Mouse (Mus musculus): ENCODE measurements around the gene Tex36.

Gene Tex36

DNA sequence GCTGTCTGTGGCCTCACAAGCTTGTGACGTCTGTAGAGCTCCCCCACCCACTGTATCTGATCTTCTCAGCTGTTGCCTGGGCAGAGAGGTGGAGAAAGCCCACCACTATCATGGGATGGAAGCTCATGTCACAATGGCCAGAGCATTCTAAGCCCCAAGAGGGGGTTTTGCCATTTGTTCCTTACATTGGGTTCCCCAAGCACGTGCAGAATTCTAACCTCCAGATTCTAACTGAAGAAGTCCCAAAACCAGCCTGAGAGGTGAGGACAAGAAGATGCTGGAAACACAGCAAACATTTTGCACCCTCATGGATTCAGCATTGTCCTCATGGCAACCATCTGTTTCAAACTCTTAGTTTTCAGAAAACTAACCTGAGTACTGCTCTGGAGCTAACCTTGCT is at the start of gene Tex36:
Tex36 (minus strand) TSS at position 101 of the 400 bp plus-strand sequence.
- ATAC-seq (ENCODE audit: insufficient number of reproducible peaks, low FRiP score, low TSS enrichment): no peak

DNA sequence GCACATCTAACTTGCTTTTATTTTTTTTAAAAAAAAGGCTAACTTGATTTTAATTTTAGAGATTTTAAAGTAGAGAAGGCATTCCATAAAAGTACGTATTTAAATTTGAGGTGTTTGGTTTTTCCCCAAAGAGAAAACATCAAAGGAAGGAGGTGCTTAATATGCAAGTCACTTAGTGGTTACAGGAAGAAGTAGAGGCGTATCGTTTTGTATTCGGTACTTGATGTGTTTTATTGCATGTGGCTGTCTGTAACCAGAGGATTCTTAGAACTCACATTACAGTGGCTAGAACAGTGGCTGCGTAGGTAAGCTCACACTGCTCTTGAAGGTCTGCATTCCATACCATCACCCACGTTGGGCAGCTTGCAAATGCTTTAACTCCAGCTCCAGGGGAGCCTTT is 43.8 kb upstream of the Tex36 start:
- ATAC-seq (ENCODE audit: insufficient number of reproducible peaks, low FRiP score, low TSS enrichment): no peak

DNA sequence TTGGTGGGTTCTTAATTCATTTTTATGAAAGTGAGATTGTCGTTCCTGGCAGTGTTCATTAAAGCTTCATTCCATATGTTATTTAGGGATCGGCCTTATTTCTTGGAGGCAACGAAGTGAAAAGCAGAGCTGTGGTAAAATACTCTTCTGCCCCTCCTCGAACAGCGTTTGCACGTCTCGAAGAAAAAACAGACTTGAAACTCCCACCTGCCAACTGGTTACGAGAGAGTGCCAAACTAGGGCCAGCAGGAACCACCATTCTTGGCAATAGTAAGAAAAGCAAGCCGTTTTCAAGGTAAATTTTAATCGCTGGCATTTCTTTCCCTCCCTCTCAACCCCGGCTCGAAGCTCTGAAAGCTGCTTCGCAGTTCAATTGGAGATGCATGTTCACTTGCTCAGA is 36.9 kb upstream of the Tex36 start:
- no peak for ATAC-seq (ENCODE audit: insufficient number of reproducible peaks, low FRiP score, low TSS enrichment)

DNA sequence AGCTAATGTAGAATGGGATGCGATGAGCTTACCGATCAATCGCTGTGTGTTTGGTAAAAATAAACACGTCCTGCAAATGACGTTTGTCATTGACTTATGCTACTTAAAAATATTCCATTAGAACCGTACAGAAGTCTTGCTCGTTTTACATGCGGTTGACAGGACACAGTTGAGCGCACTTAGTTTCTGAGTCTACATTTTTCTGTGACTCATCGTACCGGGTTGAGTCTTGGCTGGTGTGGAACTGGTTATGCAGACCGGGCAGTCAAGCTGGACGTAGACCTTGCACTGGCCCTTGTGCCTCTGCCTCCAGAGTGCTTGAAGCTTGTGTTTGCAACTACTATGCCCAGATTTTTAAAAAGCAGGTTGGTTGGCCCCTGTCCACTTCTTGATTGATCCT is 36.3 kb upstream of the Tex36 start:
- no peak for ATAC-seq (ENCODE audit: insufficient number of reproducible peaks, low FRiP score, low TSS enrichment)

DNA sequence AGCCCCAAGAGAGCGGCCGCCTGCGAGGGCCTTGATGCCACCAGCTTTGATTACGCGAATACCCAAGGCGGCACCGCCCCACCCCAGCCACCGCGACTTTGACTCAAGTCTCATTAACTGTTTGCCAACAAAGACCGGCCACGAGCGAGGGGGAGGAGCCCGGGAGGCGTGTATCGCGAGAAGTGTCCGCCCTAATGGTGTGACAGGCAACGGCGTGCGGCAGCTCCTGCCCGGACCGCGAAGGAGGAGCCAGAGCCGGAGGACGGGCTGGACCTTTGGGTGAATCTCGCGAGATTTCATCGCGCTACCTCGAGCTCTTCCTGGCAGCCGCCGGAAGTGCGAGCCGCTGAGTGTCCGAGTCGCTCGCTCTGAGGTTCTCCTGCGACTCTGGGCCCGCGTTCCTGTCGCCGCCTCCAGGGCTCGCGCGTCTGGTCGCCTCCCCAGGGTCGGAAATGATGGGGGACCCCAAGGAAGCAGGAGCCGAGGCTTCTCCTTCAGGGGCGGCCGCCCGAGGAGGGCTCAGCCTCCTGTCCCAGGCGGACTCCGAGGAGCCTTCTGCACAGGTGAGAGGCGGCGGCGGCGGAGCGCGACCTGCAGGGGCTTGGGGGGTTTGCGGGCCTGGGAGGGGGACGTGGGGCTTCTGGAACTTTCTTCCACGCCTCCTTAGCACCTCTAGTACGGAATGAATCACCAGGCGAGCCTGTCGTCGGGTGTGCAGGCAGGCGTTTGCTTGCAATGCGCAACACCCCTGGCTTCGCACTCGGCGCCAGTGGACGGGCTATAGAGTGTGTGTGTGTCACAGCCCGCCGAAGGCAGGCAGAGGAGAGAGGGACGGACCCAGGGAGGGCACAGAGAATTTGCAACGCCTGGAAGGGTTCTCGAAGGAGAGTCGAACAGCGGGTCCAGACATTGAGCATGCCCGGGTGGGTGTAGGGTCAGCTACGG is 35.7 kb upstream of the Tex36 start, which contains the start of gene Edrf1:
Edrf1 (plus strand) TSS at position 183 of the 945 bp plus-strand sequence.
- ATAC-seq (ENCODE audit: insufficient number of reproducible peaks, low FRiP score, low TSS enrichment): peak; percentile 94

DNA sequence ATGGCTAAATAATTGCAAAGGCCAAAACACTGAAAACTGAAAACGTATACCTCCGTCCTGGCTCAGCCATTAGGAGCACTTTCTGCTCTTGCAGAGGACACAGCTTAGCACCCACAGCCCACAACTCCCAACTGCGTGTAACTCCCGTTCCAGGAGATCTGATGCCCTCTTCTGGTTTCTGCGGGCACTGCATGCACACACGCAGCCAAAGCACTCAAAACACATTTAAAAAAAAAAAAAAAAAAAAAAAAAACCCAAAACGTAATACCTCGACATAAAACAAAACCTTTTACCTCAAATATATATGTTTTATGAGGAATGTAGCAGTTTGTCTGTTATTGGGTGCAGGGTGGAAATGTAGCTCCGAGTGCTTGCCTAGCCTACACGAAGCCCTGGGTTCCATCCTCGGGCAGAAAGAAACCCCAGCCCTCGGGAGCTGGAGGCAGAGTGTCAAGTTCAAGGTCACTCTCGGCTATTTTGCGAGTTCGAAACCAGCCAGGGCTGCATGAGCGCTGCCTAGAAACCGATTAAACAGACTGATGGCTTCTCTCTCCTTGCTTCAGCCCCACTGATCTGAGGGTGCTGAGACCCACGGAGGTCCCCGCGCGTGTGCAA is 34.9 kb upstream of the Tex36 start:
- ATAC-seq (ENCODE audit: insufficient number of reproducible peaks, low FRiP score, low TSS enrichment): peak; percentile 52

DNA sequence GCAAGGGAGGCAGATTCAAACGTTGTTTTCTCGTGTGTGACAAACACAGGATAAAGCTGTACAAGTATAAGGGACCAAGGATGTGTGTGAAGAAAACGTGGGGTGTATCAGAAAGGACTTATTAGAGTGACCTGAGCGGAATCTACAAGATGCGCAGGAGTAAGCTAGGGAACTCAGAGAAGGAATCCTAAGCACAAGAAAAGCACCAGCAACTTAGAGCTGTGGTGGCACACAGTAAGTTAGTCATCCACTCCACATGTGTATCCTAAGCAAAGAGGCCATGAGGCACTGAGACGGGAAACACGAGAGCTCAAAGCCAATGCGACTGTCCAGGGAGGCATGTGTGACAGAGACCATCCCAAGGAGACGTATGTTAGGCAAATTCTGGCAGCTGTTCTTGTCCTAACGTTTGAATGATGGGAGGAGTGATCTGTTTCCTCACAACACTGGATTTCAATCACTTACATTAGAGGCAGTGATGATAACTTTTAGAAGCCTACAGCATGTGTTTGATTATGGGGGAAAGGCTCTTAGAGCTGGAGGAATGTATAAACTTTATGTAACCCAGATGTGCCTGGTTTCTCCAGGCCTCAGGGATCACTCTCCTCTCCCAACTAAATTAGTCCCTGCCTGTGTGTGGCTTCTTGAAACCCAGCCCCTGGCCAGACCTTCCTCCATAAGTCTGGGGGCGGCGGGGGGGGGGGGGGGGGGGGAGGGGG is 33.1 kb upstream of the Tex36 start:
- no peak for ATAC-seq (ENCODE audit: insufficient number of reproducible peaks, low FRiP score, low TSS enrichment)

DNA sequence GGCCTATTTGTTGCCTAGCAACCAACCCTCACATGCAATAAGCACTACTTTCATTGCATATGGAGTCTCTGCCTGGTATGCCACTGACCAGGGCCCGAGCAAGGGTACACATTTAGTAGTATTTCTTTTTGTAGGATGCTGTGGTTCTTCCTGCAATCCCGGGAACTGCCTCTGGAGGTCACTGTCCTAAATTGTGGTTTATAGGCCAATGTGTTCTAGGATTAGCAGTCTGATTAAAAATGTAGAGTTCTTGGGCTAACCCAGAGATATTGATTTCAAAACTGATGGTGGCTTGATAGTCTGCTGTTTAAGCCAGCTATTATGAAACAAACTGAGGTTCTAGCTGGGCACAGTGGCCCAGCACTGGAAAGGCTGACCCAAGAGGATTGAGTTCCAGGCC is 30.5 kb upstream of the Tex36 start:
- ATAC-seq (ENCODE audit: insufficient number of reproducible peaks, low FRiP score, low TSS enrichment): no peak

DNA sequence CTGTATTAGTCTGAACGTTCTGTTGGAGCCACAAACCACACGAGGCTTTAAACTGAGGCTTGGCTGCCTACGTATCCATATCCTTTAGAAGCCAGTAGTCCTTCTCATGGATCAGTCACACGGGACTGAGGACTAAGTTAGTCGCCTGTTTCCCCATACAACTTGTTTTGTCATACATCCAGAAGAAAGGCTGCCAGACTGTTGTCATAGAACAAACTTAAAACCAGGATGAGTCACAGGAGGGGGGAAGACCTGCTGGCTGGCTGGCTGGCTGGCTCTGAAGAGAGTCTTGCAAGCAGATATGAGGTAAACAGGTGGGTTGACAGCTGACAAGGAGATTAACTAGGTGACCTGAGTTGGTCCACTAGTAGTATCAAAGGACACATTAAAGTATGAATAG is 28.9 kb upstream of the Tex36 start:
- no peak for ATAC-seq (ENCODE audit: insufficient number of reproducible peaks, low FRiP score, low TSS enrichment)

DNA sequence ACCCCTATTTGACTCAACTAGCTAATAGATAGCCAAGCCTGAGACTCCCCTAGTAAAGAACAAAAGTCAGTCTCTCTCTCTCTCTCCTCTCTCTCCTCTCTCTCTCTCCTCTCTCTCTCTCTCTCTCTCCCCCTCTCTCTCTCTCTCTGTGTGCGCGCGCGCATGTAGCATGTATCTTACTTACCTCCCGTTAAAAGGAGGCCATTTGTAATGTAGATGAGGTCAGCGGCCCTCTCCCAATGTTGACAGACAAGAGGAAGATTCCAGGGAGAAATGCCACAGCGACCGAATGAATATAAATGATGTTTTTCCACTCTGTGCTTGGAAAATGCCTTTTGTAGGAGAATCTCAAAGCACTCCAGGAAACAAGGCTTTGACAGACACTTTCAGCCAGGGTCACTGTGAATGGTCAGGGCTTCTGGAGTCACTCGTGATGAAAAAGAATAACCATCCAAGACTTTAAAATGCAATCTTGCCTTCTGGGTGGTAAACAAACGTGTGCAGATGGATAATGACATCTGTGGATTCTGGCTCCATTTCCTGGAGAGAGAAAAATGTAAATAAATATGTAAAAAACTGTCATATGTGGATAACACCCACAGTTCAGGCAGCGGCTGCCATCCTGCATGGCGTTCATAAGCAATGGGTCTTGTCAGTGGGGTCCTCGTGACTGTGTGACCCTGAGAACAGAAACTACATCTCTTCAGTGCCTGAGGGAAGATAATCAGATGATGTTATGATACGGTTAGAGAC is 25.4 kb upstream of the Tex36 start:
- ATAC-seq (ENCODE audit: insufficient number of reproducible peaks, low FRiP score, low TSS enrichment): no peak

DNA sequence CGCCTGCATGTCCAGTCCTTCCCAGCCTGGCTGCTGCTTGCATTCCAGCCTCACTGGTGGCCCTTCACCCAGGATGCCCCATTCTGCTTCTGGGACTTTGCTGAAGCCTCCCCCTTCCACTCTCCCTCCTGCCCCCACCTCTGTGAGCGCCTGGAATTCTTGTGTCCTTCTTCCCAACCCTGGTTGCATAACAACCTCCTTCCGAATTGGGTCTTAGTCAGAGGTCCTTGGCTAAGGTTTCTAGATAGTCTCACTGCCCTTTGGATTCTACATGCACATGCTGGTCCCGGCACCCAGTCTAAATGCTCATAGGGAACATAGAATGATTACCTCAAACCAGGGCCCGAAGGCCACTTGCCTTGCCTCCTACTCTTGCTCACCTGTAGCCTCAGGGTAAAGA is 21.3 kb upstream of the Tex36 start:
- no peak for ATAC-seq (ENCODE audit: insufficient number of reproducible peaks, low FRiP score, low TSS enrichment)

DNA sequence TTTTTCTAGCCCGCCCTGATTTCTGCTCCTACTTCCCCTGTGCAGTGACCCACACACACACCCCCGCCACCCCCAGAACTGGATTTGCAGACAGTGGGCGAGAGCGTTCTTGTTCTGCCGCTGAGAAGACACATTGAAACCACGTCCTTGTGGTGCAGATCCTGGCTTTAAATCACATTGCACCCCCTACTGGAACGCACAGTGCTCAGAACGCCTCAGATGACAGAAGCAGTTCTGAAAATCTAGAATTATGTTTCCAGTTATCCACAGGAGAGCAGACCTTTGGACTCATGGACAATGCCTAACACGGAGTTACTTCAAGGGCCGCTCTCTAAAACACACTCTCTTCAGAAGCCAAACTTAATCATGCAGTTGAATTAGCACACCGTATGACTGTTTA is 18.8 kb upstream of the Tex36 start:
- no peak for ATAC-seq (ENCODE audit: insufficient number of reproducible peaks, low FRiP score, low TSS enrichment)

DNA sequence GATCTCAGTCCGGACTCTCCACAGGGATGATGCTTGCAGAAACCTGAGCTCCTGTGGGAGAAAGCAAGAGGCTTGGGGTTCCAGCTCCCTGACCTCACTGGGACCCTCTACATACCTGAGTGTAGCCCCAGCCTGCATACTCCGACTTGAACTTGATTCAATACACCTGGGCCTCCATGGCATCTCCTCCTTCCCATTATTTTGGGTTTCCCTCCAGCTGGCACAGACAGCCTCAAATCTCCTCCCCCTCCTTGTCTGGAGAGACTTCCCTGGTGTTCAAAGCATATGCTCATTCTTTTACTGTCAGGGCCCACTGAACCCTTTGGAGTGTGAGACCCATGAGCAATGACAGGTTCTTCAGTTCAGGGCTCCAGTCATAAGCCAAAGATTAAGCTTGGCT is 11.0 kb upstream of the Tex36 start:
- 0 out of 2 replicates have a peak, but pooled peaks have one; percentile 57 for ATAC-seq (ENCODE audit: insufficient number of reproducible peaks, low FRiP score, low TSS enrichment)

DNA sequence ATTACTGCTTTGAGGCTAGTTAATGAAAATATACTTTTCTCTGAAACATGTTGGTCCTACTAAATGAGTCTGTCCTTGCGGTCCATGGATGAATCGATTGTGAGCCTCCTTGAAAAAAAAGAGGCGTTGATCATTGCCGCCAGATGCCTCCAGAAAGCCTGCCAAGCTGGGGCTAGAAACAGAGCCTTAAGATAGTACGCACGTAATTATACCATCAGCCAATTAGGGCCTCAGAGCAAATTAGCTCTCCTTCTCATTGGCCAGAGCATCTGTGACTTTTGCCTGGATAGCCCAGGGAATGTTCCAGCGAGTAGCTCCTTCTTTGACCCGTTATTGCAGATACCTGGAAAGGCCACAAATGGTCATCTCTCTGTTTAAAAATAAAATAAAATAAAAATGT is 7.6 kb upstream of the Tex36 start:
- peak; percentile 77 for ATAC-seq (ENCODE audit: insufficient number of reproducible peaks, low FRiP score, low TSS enrichment)

DNA sequence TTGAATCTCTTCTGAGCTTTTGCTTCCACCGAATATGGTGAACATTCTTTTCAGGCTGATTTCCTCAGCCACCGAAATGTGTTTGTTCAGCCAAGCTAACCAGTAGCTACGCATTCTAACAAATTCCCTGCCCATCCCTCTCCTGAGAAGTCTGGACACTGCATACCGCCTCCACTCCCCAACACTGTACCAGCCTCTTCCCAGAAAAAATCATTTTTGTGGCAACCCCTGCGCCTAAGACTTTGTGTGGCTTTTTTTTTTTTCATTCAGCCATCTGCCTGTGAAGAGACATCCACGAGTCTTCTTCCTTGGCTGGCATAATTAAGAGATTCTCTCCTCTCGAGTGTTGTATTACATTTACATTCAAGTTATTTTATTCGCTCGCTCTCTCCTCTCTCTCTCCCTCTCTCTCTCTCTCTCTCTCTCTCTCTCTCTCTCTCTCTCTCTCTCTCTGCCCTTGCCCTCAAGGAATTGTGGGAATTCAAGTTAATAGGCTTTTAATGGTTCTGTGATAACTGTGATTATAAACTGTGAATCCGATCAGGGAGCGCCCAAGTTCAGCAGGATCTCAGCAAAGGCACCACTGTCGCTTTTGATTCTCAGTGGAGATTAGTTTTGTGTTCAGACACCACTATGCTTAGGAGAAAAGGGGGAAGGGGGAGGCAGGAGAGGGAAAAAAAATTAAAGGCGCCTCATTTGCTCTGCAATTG is 6.8 kb upstream of the Tex36 start:
- ATAC-seq (ENCODE audit: insufficient number of reproducible peaks, low FRiP score, low TSS enrichment): no peak

DNA sequence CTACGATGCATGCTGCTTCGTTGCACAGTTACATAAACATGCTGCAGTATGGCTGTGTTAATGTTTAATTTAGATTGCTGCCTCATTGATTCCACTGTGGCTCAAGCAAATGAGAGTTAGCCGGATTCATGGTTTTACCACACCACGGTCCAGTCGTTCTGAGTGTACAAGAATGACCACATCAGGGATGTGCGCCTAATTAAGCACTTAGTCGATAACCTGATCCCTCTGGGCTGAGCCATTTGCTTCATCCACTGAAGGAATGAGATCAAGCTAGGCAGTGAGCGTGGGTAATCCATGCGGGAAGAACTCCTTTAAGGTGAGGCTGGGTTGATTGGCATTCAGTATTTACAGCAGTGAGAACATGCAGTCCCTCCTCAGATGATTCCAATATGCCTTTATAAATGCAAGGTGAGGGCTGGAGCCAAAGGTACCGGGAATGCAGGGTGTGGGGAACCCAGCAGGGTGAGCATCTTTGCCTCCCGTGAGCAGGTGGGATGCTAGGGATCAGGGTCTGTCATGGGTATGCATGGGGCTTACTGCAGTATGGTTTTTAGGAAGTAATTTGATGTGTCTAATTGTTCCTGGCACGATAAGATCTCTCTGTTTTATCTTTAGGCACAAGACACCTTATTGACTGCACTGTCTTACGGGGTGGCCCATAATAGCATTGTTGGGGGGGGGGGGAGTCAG is 6.1 kb upstream of the Tex36 start:
- no peak for ATAC-seq (ENCODE audit: insufficient number of reproducible peaks, low FRiP score, low TSS enrichment)

DNA sequence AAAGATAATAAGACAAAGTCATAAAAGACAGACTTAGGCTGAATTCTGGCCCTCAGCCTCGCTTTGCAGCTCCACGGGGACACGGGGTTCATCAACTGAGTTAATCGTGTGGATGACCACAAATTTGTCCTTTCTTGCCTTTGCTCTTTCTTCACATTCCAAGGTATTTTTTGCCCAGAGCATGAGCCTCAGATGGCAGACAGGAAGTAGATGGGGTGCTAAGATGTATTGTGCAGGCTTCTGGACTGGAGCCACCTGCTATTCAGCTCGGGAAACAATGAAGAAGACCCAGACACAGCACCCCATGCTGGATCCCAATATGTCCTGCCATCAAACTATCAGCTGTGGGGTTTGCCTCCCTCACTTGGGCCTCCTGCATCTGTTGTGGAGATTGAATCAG is 5.4 kb upstream of the Tex36 start:
- no peak for ATAC-seq (ENCODE audit: insufficient number of reproducible peaks, low FRiP score, low TSS enrichment)

DNA sequence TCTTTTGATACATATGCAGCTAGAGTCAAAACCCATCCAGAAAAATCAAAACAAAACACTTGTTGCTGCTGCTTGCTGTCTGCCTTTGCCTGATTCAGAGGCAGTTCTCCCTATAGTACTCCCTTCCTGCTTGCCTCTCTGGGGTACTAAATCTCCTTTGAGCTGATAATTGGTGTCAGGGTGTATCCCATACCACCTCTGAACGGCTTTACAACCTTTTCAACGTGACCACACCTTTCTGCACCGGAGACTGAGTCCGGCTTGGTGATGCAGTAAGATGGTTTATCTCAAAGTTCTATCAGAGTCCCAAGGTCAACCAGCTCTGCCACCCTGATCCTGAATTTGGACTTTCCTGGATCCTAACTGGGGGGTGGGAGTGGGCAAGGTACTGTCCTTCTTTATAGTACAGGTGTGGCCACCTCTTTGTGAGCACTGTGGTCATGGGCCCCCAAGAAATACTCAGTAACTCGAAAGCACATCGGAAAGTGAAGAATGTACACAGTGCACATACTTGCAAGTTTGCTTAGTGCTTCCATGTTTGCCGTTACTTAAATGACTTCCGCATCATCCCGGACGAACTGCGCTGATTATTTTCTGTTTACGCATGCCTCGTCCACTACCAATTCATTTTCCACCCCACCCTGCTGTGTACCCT is 2.6 kb upstream of the Tex36 start:
- ATAC-seq (ENCODE audit: insufficient number of reproducible peaks, low FRiP score, low TSS enrichment): no peak

DNA sequence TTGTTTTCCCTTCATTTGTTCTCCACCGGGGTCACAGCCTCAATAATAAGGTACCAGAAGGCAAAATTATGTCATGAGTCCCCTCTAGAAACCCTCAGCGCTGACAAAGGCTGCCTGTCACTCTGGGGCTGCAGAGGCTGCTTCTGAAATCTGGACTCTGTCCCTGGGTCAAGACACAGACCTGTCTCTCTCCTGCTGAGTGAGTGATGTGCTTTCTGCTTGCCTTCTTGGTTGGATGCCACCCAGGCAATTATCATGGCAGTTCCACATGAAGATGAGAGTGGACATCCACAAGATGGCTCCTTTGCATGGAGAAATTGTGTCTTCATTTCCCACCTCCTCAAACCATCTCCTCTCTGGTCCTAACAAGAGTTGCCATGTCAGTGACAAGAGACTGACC is 1.2 kb upstream of the Tex36 start:
- no peak for ATAC-seq (ENCODE audit: insufficient number of reproducible peaks, low FRiP score, low TSS enrichment)
